Mouse (Mus musculus): ENCODE measurements around the gene Tlnrd1. TPM values are rescaled to one million over a fixed set of nuclear protein-coding genes. Genes with fewer than 3 reads are reported as not detected.

The Tlnrd1 gene
- polyA plus RNA-seq, 1 experiment = 117 TPM

- TF ChIP-seq POLR2A (IDR thresholded peaks at IDR 0.05; ENCODE audit: low read depth, low read length) (no peak), CTCF (IDR thresholded peaks at IDR 0.05; ENCODE audit: extremely low read depth, insufficient read length, insufficient replicate concordance, low read depth, low read length) (no peak)
- Histone ChIP-seq H3K4me1 (ENCODE audit: control insufficient read depth, insufficient read depth, insufficient read length, low read length) (no peaks in the 10 kb centered on the region), H3K36me3 (ENCODE audit: control insufficient read depth, insufficient read depth, low read length) (no peaks in the 10 kb centered on the region; the same call in 1 of the 2 replicates), H3K27me3 (ENCODE audit: control insufficient read depth, insufficient read depth, low read length) (no peaks in the 10 kb centered on the region), H3K27ac (ENCODE audit: insufficient read depth, low read depth, low read length) (no peak overlapping the region), H3K4me3 (ENCODE audit: low read depth, low read length) (no peak overlapping the region)
- 23% methylated on average over 3 of the region's 3 CpGs for WGBS
These were observed 20.7 kb upstream of the Tlnrd1 start for GRCm38 (mm10) chr7:83904831-83905230.

- H3K4me1 ChIP-seq (ENCODE audit: control insufficient read depth, insufficient read depth, insufficient read length, low read length) = no peaks in the 10 kb centered on the region
- 66% methylated on average over 5 of the region's 5 CpGs for WGBS
- no peaks in the 10 kb centered on the region for H3K27me3 ChIP-seq (ENCODE audit: control insufficient read depth, insufficient read depth, low read length)
- peaks cover 19% of the 10 kb centered on the region for H3K36me3 ChIP-seq (ENCODE audit: control insufficient read depth, insufficient read depth, low read length)
- TF ChIP-seq CTCF (IDR thresholded peaks at IDR 0.05; ENCODE audit: extremely low read depth, insufficient read length, insufficient replicate concordance, low read depth, low read length) (no peak), POLR2A (IDR thresholded peaks at IDR 0.05; ENCODE audit: low read depth, low read length) (no peak)
- no peak overlapping the region for H3K27ac ChIP-seq (ENCODE audit: insufficient read depth, low read depth, low read length)
- H3K4me3 ChIP-seq (ENCODE audit: low read depth, low read length) = no peak overlapping the region
These were observed 18.4 kb upstream of the Tlnrd1 start for GRCm38 (mm10) chr7:83902296-83903145.

GRCm38 (mm10) chr7:83901425-83901824 is 17.3 kb upstream of the Tlnrd1 start:
- 85% methylated on average over 4 of the region's 4 CpGs for WGBS
- no peak overlapping the region for H3K4me3 ChIP-seq (ENCODE audit: low read depth, low read length)
- no peaks in the 10 kb centered on the region for H3K4me1 ChIP-seq (ENCODE audit: control insufficient read depth, insufficient read depth, insufficient read length, low read length)
- peaks cover 23% of the 10 kb centered on the region for H3K36me3 ChIP-seq (ENCODE audit: control insufficient read depth, insufficient read depth, low read length)
- no peak overlapping the region for H3K27ac ChIP-seq (ENCODE audit: insufficient read depth, low read depth, low read length)
- H3K27me3 ChIP-seq (ENCODE audit: control insufficient read depth, insufficient read depth, low read length) = no peaks in the 10 kb centered on the region
- TF ChIP-seq CTCF (IDR thresholded peaks at IDR 0.05; ENCODE audit: extremely low read depth, insufficient read length, insufficient replicate concordance, low read depth, low read length) = no peak
- TF ChIP-seq POLR2A (IDR thresholded peaks at IDR 0.05; ENCODE audit: low read depth, low read length) = no peak

GRCm38 (mm10) chr7:83900519-83900918 is 16.4 kb upstream of the Tlnrd1 start:
- Histone ChIP-seq H3K4me3 (ENCODE audit: low read depth, low read length) (no peak overlapping the region), H3K27me3 (ENCODE audit: control insufficient read depth, insufficient read depth, low read length) (no peaks in the 10 kb centered on the region), H3K4me1 (ENCODE audit: control insufficient read depth, insufficient read depth, insufficient read length, low read length) (no peaks in the 10 kb centered on the region), H3K36me3 (ENCODE audit: control insufficient read depth, insufficient read depth, low read length) (peaks cover 26% of the 10 kb centered on the region), H3K27ac (ENCODE audit: insufficient read depth, low read depth, low read length) (no peak overlapping the region)
- TF ChIP-seq POLR2A (IDR thresholded peaks at IDR 0.05; ENCODE audit: low read depth, low read length) (no peak), CTCF (IDR thresholded peaks at IDR 0.05; ENCODE audit: extremely low read depth, insufficient read length, insufficient replicate concordance, low read depth, low read length) (no peak)
- 81% methylated on average over 3 of the region's 3 CpGs for WGBS

- Histone ChIP-seq H3K36me3 (ENCODE audit: control insufficient read depth, insufficient read depth, low read length) (peaks cover 30% of the 10 kb centered on the region), H3K4me3 (ENCODE audit: low read depth, low read length) (no peak overlapping the region), H3K4me1 (ENCODE audit: control insufficient read depth, insufficient read depth, insufficient read length, low read length) (no peaks in the 10 kb centered on the region; the same call in 1 of the 2 replicates), H3K27ac (ENCODE audit: insufficient read depth, low read depth, low read length) (no peak overlapping the region), H3K27me3 (ENCODE audit: control insufficient read depth, insufficient read depth, low read length) (no peaks in the 10 kb centered on the region)
- TF ChIP-seq CTCF (IDR thresholded peaks at IDR 0.05; ENCODE audit: extremely low read depth, insufficient read length, insufficient replicate concordance, low read depth, low read length) (no peak), POLR2A (IDR thresholded peaks at IDR 0.05; ENCODE audit: low read depth, low read length) (no peak)
- 89% methylated on average over 11 of the region's 11 CpGs for WGBS
These were observed 14.2 kb upstream of the Tlnrd1 start for GRCm38 (mm10) chr7:83898267-83898666.

GRCm38 (mm10) chr7:83896077-83896740 is 12.1 kb upstream of the Tlnrd1 start:
- Histone ChIP-seq H3K4me1 (ENCODE audit: control insufficient read depth, insufficient read depth, insufficient read length, low read length) (no peaks in the 10 kb centered on the region; the same call in 1 of the 2 replicates), H3K27me3 (ENCODE audit: control insufficient read depth, insufficient read depth, low read length) (no peaks in the 10 kb centered on the region), H3K4me3 (ENCODE audit: low read depth, low read length) (no peak overlapping the region), H3K36me3 (ENCODE audit: control insufficient read depth, insufficient read depth, low read length) (peaks cover 30% of the 10 kb centered on the region), H3K27ac (ENCODE audit: insufficient read depth, low read depth, low read length) (no peak overlapping the region)
- TF ChIP-seq POLR2A (IDR thresholded peaks at IDR 0.05; ENCODE audit: low read depth, low read length) (no peak), CTCF (IDR thresholded peaks at IDR 0.05; ENCODE audit: extremely low read depth, insufficient read length, insufficient replicate concordance, low read depth, low read length) (no peak)
- 70% methylated on average over 5 of the region's 5 CpGs for WGBS

- TF ChIP-seq POLR2A (IDR thresholded peaks at IDR 0.05; ENCODE audit: low read depth, low read length) (no peak), CTCF (IDR thresholded peaks at IDR 0.05; ENCODE audit: extremely low read depth, insufficient read length, insufficient replicate concordance, low read depth, low read length) (no peak)
- Histone ChIP-seq H3K4me3 (ENCODE audit: low read depth, low read length) (no peak overlapping the region), H3K36me3 (ENCODE audit: control insufficient read depth, insufficient read depth, low read length) (peaks cover 27% of the 10 kb centered on the region), H3K4me1 (ENCODE audit: control insufficient read depth, insufficient read depth, insufficient read length, low read length) (no peaks in the 10 kb centered on the region; the same call in 1 of the 2 replicates), H3K27me3 (ENCODE audit: control insufficient read depth, insufficient read depth, low read length) (no peaks in the 10 kb centered on the region), H3K27ac (ENCODE audit: insufficient read depth, low read depth, low read length) (no peak overlapping the region)
- 94% methylated on average over 1 of the region's 1 CpGs for WGBS
These were observed 10.2 kb upstream of the Tlnrd1 start for GRCm38 (mm10) chr7:83894348-83894747.
